Comparison of ENCODE assay signal across 14 mouse cellular contexts in genomic region chr16:97593816-97594509, GRCm38 (mm10). TPM values are rescaled to one million over a fixed set of nuclear protein-coding genes. Genes with fewer than 3 reads are reported as not detected.
DNase-seq lines count a peak whose midpoint lies in the region; ATAC-seq and TF ChIP-seq lines count a peak whose summit lies in the region.
"Had no signal": no experiment of that assay in that cellular context is flagged by ENCODE, and none has a peak within 500 bp of the region (broad histone marks: within the 10 kb centered on the region; RNA-seq: fewer than 3 reads in every experiment).

No protein-coding gene starts in this region.

- H3K9me3 ChIP-seq in liver, embryonic 15.5 days (replicated peaks), result no peaks in the 10 kb centered on the region
- no peaks in the 10 kb centered on the region for H3K9me3 ChIP-seq in stomach, embryonic 15.5 days
- no peaks in the 10 kb centered on the region for H3K9me3 ChIP-seq in forebrain, embryonic 14.5 days (replicated peaks; ENCODE audit: control insufficient read depth, low read length)
- H3K9me3 ChIP-seq: forebrain, embryonic 10.5 days; heart, embryonic 10.5 days; hindbrain, embryonic 10.5 days had no signal

- H3K4me2 ChIP-seq in liver, embryonic 15.5 days, result no peak overlapping the region
- no peak overlapping the region for H3K4me2 ChIP-seq in stomach, embryonic 15.5 days
- no peak overlapping the region for H3K4me2 ChIP-seq in forebrain, embryonic 14.5 days (ENCODE audit: low read length)

- ATAC-seq in liver, embryonic 15.5 days (ENCODE audit: insufficient read depth), result peak; percentile 61
- ATAC-seq in stomach, embryonic 15.5 days (ENCODE audit: insufficient read depth, low FRiP score, low read depth), result peak; percentile 87
- no peak for ATAC-seq in frontal cortex, adult (ENCODE audit: low TSS enrichment)
- no peak for ATAC-seq in forebrain, embryonic 14.5 days

- DNase-seq in liver, adult 2 months (ENCODE audit: extremely low read depth, low read depth, low spot score), result peak; percentile 92
- DNase-seq in liver, result no peak
- peak; percentile 70 for DNase-seq in kidney, adult 9 months
- no peak for DNase-seq in forebrain, embryonic 14.5 days (ENCODE audit: low spot score)
- DNase-seq in gastrocnemius, postnatal 4 days (ENCODE audit: low spot score in 2 of 2), result no peak

- no peak for TF ChIP-seq POLR2A in liver, adult 2 months (IDR thresholded peaks at IDR 0.05; ENCODE audit: extremely low read depth, insufficient read depth, low read length)

- no peak overlapping the region for H3K9ac ChIP-seq in liver, adult 2 months (ENCODE audit: low read depth, low read length)
- H3K9ac ChIP-seq in liver, embryonic 15.5 days, result no peak overlapping the region
- H3K9ac ChIP-seq in stomach, embryonic 15.5 days, result no peak overlapping the region
- H3K9ac ChIP-seq in forebrain, embryonic 14.5 days (ENCODE audit: low read length), result no peak overlapping the region

- no peak overlapping the region for H3K4me3 ChIP-seq in liver, adult 2 months (ENCODE audit: insufficient read depth, low read depth, low read length)
- H3K4me3 ChIP-seq in liver, embryonic 15.5 days (replicated peaks), result no peak overlapping the region
- no peak overlapping the region for H3K4me3 ChIP-seq in stomach, embryonic 15.5 days (replicated peaks)
- no peak overlapping the region for H3K4me3 ChIP-seq in forebrain, embryonic 14.5 days (ENCODE audit: low read depth, low read length)
- H3K4me3 ChIP-seq: forebrain, embryonic 10.5 days; gastrocnemius, adult 2 months; heart, embryonic 10.5 days; hindbrain, embryonic 10.5 days had no signal

- no peaks in the 10 kb centered on the region for H3K36me3 ChIP-seq in liver, adult 2 months (ENCODE audit: control insufficient read depth, insufficient read depth, low read length)
- H3K36me3 ChIP-seq in liver, embryonic 15.5 days (replicated peaks), result no peaks in the 10 kb centered on the region
- H3K36me3 ChIP-seq in stomach, embryonic 15.5 days, result no peaks in the 10 kb centered on the region
- no peaks in the 10 kb centered on the region for H3K36me3 ChIP-seq in forebrain, embryonic 14.5 days (ENCODE audit: control insufficient read depth, insufficient read depth, low read length)
- H3K36me3 ChIP-seq: forebrain, embryonic 10.5 days; heart, embryonic 10.5 days; hindbrain, embryonic 10.5 days had no signal

- 28% methylated on average over 4 of the region's 4 CpGs for WGBS in liver, adult 2 months
- WGBS in liver, embryonic 15.5 days (ENCODE audit: insufficient replicate concordance), result 46% methylated on average over 4 of the region's 4 CpGs
- WGBS in stomach, embryonic 15.5 days, result 49% methylated on average over 4 of the region's 4 CpGs
- 78% methylated on average over 4 of the region's 4 CpGs for WGBS in forebrain, embryonic 14.5 days

- H3K27me3 ChIP-seq in liver, adult 2 months (ENCODE audit: control insufficient read depth, insufficient read depth, low read length), result no peaks in the 10 kb centered on the region
- H3K27me3 ChIP-seq in liver, embryonic 15.5 days, result no peaks in the 10 kb centered on the region
- H3K27me3 ChIP-seq in stomach, embryonic 15.5 days (replicated peaks), result no peaks in the 10 kb centered on the region
- no peaks in the 10 kb centered on the region for H3K27me3 ChIP-seq in forebrain, embryonic 14.5 days (replicated peaks; ENCODE audit: control insufficient read depth, insufficient read depth, low read length)

- no peaks in the 10 kb centered on the region for H3K79me2 ChIP-seq in liver, adult 2 months (ENCODE audit: control insufficient read depth, insufficient read depth, low read length)

- peaks cover 7% of the 10 kb centered on the region for H3K4me1 ChIP-seq in liver, adult 2 months (ENCODE audit: control insufficient read depth, insufficient read depth, low read length)
- H3K4me1 ChIP-seq in liver, embryonic 15.5 days (replicated peaks), result no peaks in the 10 kb centered on the region; the same call in 1 of the 2 replicates
- H3K4me1 ChIP-seq in stomach, embryonic 15.5 days, result peaks cover 7% of the 10 kb centered on the region; the same call in 1 of the 2 replicates
- H3K4me1 ChIP-seq in forebrain, embryonic 14.5 days (ENCODE audit: control insufficient read depth, insufficient read depth, low read length), result no peaks in the 10 kb centered on the region
- H3K4me1 ChIP-seq: forebrain, embryonic 10.5 days; heart, embryonic 10.5 days; hindbrain, embryonic 10.5 days had no signal

- TF ChIP-seq CTCF in liver, adult 2 months (IDR thresholded peaks at IDR 0.05; ENCODE audit: low read depth, low read length), result no peak

- H3K27ac ChIP-seq in liver, adult 2 months (replicated peaks; ENCODE audit: insufficient read depth, low read depth, low read length), result peak overlapping the region; percentile 65
- H3K27ac ChIP-seq in liver, embryonic 15.5 days (replicated peaks), result no peak overlapping the region
- peak overlapping the region; percentile 72 for H3K27ac ChIP-seq in stomach, embryonic 15.5 days
- H3K27ac ChIP-seq in forebrain, embryonic 14.5 days (ENCODE audit: low read depth, low read length), result no peak overlapping the region
- H3K27ac ChIP-seq: forebrain, embryonic 10.5 days; gastrocnemius, adult 2 months; heart, embryonic 10.5 days; hindbrain, embryonic 10.5 days had no signal

RNA-seq across cellular contexts. Expression of gene Tmprss2, which starts 17.0 kb away (rescaled TPM):
- total RNA-seq in liver, adult 2 months (2014; rRNA removed), result 2.8 and 4.1 TPM in 2 replicates
- 5.7 and 7.6 TPM in 2 replicates for polyA plus RNA-seq in liver, adult 2 months (2012; rRNA removed)
- 4.5 and 4.7 TPM in 2 replicates for polyA plus RNA-seq in liver, embryonic 15.5 days (2015; fragmentation: Nextera tagmentation; extraction: Ambion mirVana)
- polyA plus RNA-seq in stomach, embryonic 15.5 days (2015; fragmentation: Nextera tagmentation; extraction: Ambion mirVana), result 34.4 and 37.6 TPM in 2 replicates
- not detected in 2 replicates for polyA plus RNA-seq in forebrain, embryonic 14.5 days (2014; fragmentation: Nextera tagmentation; extraction: Ambion mirVana)
- under 1 TPM in 1 of 2 experiments, not detected in 1; 0.47 TPM for total RNA-seq in gastrocnemius, postnatal 4 days (2021)
- total RNA-seq: left cerebral cortex, postnatal 14 days; MEL had no signal

Comparison
In these comparisons a context has a peak if more than half of its experiments do, and no peak if none do; other contexts are left out.
1. DNase-seq: peak in liver, adult 2 months (single experiment) and kidney, adult 9 months (single experiment); none in liver (single experiment), forebrain, embryonic 14.5 days (single experiment) and gastrocnemius, postnatal 4 days (0 of 2).
2. H3K27ac ChIP-seq: peak in liver, adult 2 months (single experiment) and stomach, embryonic 15.5 days (single experiment); none in liver, embryonic 15.5 days (single experiment) and forebrain, embryonic 14.5 days (single experiment).
3. ATAC-seq: peak in liver, embryonic 15.5 days (single experiment) and stomach, embryonic 15.5 days (single experiment); none in frontal cortex, adult (single experiment) and forebrain, embryonic 14.5 days (single experiment).